Mouse (Mus musculus): ENCODE measurements at regions not wholly inside any gene's neighbourhood (a gene's known extent, or its start where the extent isn't known, plus 50 kb on each side); places are given as distances from the start of the nearest gene placed in this dataset.

- DNase-seq = no peak
Measured at GRCm38 (mm10) chr4:95426563-95426962, 130.7 kb upstream of the Fggy start.

- DNase-seq = no peak
Measured at GRCm38 (mm10) chr4:95434543-95434942, 122.8 kb upstream of the Fggy start.

- DNase-seq = no peak
Measured at GRCm38 (mm10) chr4:95435080-95435479, 122.2 kb upstream of the Fggy start.

GRCm38 (mm10) chr4:95439834-95440233 is 117.5 kb upstream of the Fggy start:
- DNase-seq = no peak

GRCm38 (mm10) chr4:95443854-95444811 is 113.2 kb upstream of the Fggy start:
- DNase-seq = no peak

GRCm38 (mm10) chr4:95450286-95450685 is 107.0 kb upstream of the Fggy start:
- DNase-seq = no peak

- DNase-seq = no peak
Measured at GRCm38 (mm10) chr4:95451831-95452230, 105.5 kb upstream of the Fggy start.

GRCm38 (mm10) chr4:95456318-95456717 is 101.0 kb upstream of the Fggy start:
- no peak for DNase-seq

- DNase-seq = no peak
Measured at GRCm38 (mm10) chr4:95456943-95457342, 100.4 kb upstream of the Fggy start.

- no peak for DNase-seq
Measured at GRCm38 (mm10) chr4:95462476-95462875, 94.8 kb upstream of the Fggy start.

- no peak for DNase-seq
Measured at GRCm38 (mm10) chr4:95463082-95463825, 94.1 kb upstream of the Fggy start.

GRCm38 (mm10) chr4:95466647-95467046 is 90.7 kb upstream of the Fggy start:
- no peak for DNase-seq

- no peak for DNase-seq
Measured at GRCm38 (mm10) chr4:95467526-95467925, 89.8 kb upstream of the Fggy start.

GRCm38 (mm10) chr4:95474726-95475406 is 82.4 kb upstream of the Fggy start:
- no peak for DNase-seq

GRCm38 (mm10) chr4:95476071-95476724 is 81.1 kb upstream of the Fggy start:
- DNase-seq = no peak

GRCm38 (mm10) chr4:95483571-95483970 is 73.7 kb upstream of the Fggy start:
- DNase-seq = no peak

GRCm38 (mm10) chr4:95487323-95487722 is 70.0 kb upstream of the Fggy start:
- DNase-seq = no peak

GRCm38 (mm10) chr4:95487969-95488368 is 69.3 kb upstream of the Fggy start:
- no peak for DNase-seq

- no peak for DNase-seq
Measured at GRCm38 (mm10) chr4:95489059-95489458, 68.2 kb upstream of the Fggy start.

- no peak for DNase-seq
Measured at GRCm38 (mm10) chr4:95500265-95500664, 57.0 kb upstream of the Fggy start.

GRCm38 (mm10) chr4:95501164-95501563 is 56.1 kb upstream of the Fggy start:
- no peak for DNase-seq

GRCm38 (mm10) chr4:95507141-95507945 is 50.0 kb upstream of the Fggy start:
- no peak for DNase-seq

Data from thymus, postnatal 25 days (tissue).